Mouse (Mus musculus) heart, embryonic 16.5 days (tissue): ENCODE results near the gene Creg1. TPM values are rescaled to one million over a fixed set of nuclear protein-coding genes. Genes with fewer than 3 reads are reported as not detected.
A peak's percentile ranks its signal among the peaks of the same experiment; 100 is the strongest.

Experiments
- ATAC-seq: fragments of 200-750 bp; cut with Nextera tagmentation; replicated peaks from 2 replicates; pipeline ENCODE4 v1.8.0; 2017; ENCODE audit warnings: moderate number of reproducible peaks; ENCODE audit not compliant: insufficient read depth, low FRiP score; ENCODE audit errors: extremely low read depth
- H3K27ac ChIP-seq: fragments of 300-500 bp; sonication (generic); 2 replicates; pipeline ENCODE4 v1.5.1; 2014; ENCODE audit warnings: mild to moderate bottlenecking, low read length, control low read depth, moderate library complexity
- H3K27me3 ChIP-seq: fragments of 300-500 bp; sonication (generic); 2 replicates; pipeline ENCODE4 v1.6.1; 2014; ENCODE audit warnings: low read length, mixed read lengths; ENCODE audit not compliant: control insufficient read depth, insufficient read depth
- H3K36me3 ChIP-seq: fragments of 300-500 bp; sonication (generic); 2 replicates; pipeline ENCODE4 v1.6.1; 2014; ENCODE audit not compliant: control insufficient read depth, insufficient read depth
- H3K4me1 ChIP-seq: fragments of 300-500 bp; sonication (generic); 2 replicates; pipeline ENCODE4 v1.6.1; 2014; ENCODE audit warnings: low read length, mixed read lengths; ENCODE audit not compliant: control insufficient read depth, insufficient read depth
- H3K4me2 ChIP-seq: fragments of 300-500 bp; sonication (generic); 2 replicates; pipeline ENCODE4 v1.6.1; 2014; ENCODE audit warnings: low read depth, mild to moderate bottlenecking, control low read depth, low read length
- H3K4me3 ChIP-seq: fragments of 300-500 bp; sonication (generic); 2 replicates; pipeline ENCODE4 v1.5.1; 2014; ENCODE audit warnings: mild to moderate bottlenecking, control low read depth, low read length
- H3K9ac ChIP-seq: fragments of 300-500 bp; sonication (generic); 2 replicates; pipeline ENCODE4 v1.6.1; 2014; ENCODE audit warnings: low read length, control low read depth
- H3K9me3 ChIP-seq: fragments of 300-500 bp; sonication (generic); replicated peaks from 2 replicates; pipeline ENCODE4 v1.6.1; 2016; ENCODE audit warnings: low read length; ENCODE audit not compliant: control insufficient read depth
- WGBS: fragments of 180-500 bp; shearing (Covaris S2); extraction: QIAGEN DNeasy Blood & Tissue Kit; methylation state at CpG from one replicate; pipeline ENCODE4 v1.1.7; 2014; 5-methylcytosine and 5-hydroxymethylcytosine counted together
- polyA plus RNA-seq: library from polyadenylated mRNA; unstranded; fragments of >200 nt; fragmentation: Nextera tagmentation; extraction: Ambion mirVana; gene quantifications from 2 replicates; pipeline ENCODE4 v1.2.1, GENCODE M21; 2015

The Creg1 gene
- polyA plus RNA-seq, 1 experiment from 2014 or later, result 73.2 TPM

DNA sequence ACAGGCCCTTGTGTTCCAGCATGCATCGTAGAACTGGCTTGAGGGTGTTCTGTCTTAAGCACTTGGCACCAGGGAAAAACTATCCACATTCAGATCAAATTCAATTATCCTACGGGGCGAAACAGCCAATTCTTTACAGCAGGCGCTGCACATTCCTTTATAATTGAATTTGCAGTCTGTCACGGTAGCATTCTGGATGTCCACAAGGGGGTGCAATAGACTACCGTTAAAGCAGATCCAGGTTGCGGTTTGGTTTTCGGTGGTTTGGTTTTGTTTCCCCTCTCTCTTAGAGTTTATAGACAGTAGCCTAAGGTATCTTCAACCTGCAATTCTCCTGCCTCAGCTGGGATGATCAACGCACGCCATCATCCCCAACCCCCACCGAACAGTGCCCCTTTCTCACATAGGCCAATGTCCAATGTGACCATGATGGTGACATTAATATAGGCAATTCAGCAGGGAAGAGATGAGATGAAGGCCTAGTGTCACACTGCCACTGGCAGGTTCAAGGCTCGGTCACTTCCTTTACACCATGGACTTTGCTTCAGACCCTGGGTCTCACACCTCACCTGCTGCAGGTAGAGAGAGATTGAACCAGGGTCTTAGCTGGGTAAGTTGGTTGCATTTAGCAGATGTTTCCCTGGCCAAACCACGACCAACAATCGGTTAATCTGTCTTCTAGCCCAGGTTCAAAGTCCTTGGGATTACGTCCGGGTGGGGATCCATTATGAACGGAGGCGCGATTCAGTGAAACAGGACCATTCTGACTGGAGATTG, 12.2 kb downstream of the Creg1 start:
- Histone ChIP-seq H3K4me1 (peaks cover 10% of the 10 kb centered on the region), H3K36me3 (no peaks in the 10 kb centered on the region), H3K27ac (no peak overlapping the region), H3K4me3 (no peak overlapping the region), H3K9ac (no peak overlapping the region), H3K27me3 (no peaks in the 10 kb centered on the region), H3K4me2 (peak overlapping the region; percentile 43), H3K9me3 (no peaks in the 10 kb centered on the region)
- ATAC-seq, result no peak
- WGBS, result 50% methylated on average over 19 of the region's 19 CpGs

DNA sequence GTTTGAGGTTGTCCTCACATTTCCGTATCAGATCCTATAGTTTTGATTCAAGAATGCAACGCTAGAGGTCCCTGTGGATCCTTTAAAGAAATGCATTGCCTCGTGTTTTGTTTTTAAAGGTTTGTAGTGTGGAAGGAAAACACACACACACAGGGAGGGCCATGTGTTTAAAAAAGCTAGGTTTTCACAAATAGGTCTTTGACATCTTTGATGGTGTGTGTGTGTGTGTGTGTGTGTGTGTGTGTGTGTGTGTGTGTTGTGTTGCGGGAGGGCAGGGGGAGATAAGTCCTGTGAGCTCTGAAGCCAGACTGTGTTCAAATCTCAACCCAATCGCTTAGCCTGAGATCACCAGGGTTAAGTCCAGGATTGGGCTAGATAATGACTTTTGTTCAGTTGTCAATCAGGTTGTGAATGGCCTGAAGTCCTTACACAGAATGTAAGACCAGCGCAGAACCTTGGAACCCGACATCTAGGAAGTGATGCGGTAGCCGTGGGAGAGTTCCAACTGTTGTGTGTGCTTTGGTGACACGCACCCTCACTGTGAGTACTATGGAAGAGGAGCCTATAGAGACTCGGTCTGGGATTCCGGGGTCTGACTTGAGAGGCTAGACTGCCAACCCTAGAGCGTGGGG, 16.5 kb downstream of the Creg1 start:
- H3K9me3 ChIP-seq, result no peaks in the 10 kb centered on the region
- H3K36me3 ChIP-seq, result no peaks in the 10 kb centered on the region
- H3K4me3 ChIP-seq, result peak overlapping the region; percentile 57
- H3K9ac ChIP-seq, result peak overlapping the region; percentile 69
- H3K27me3 ChIP-seq, result no peaks in the 10 kb centered on the region
- H3K4me1 ChIP-seq, result peaks cover 7% of the 10 kb centered on the region
- WGBS, result 4% methylated on average over 13 of the region's 13 CpGs
- no peak; the same call in 1 of the 2 replicates for ATAC-seq
- H3K27ac ChIP-seq, result no peak overlapping the region
- peak overlapping the region; percentile 91 for H3K4me2 ChIP-seq

DNA sequence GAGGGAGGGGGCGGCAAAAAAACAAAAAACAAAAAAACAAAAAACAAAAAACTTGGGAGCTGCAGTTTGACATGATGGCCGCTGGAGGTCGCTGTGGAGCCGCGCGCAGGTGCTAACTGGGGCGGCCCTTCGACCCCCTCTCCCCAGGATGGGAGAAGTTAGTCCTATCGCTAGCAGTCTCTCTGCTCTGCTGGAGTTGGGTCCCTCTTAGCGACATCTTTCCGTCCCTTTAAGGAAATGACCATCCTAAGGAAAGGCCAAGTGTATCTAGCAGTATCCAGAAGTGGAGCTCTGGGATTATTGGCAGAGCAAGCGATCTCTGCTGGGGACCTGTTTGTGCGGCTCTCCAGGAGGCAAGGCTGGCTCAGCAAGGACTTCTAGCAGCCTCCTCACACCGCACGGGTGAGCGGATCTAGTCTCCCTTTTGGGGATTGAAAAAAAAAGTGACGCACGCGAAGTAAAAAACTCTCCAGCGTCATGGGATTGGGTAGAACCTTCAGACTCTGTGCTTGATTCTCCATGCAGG, 17.1 kb downstream of the Creg1 start:
- 5% methylated on average over 20 of the region's 20 CpGs for WGBS
- Histone ChIP-seq H3K27ac (no peak overlapping the region), H3K27me3 (no peaks in the 10 kb centered on the region), H3K4me3 (peak overlapping the region; percentile 57), H3K4me1 (peaks cover 7% of the 10 kb centered on the region), H3K4me2 (peak overlapping the region; percentile 91), H3K9ac (peak overlapping the region; percentile 69), H3K36me3 (no peaks in the 10 kb centered on the region), H3K9me3 (no peaks in the 10 kb centered on the region)
- ATAC-seq, result no peak; the same call in none of the 2 replicates

DNA sequence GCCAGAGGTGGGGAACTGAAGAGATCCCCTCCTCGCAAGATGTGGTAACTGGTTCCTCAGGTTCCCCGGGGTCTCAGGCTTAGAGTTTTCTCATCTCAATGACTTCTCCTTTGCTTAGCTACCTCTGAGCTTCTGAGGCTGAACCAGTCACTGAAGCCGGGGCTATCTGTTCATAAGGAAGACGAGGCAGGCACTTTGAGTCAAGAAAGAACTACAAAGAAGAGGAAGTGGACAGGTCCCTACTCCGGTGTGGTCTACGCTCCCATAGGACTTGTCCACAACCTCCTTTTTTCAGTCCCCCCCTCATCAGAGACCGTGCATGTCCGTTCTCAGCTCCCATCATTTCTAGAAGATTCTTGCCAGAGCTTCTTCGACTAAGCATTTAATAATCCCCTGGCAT, 17.9 kb downstream of the Creg1 start:
- H3K4me2 ChIP-seq, result no peak overlapping the region
- no peaks in the 10 kb centered on the region for H3K36me3 ChIP-seq
- H3K4me1 ChIP-seq, result peaks cover 7% of the 10 kb centered on the region
- H3K9me3 ChIP-seq, result no peaks in the 10 kb centered on the region
- no peak for ATAC-seq
- H3K9ac ChIP-seq, result no peak overlapping the region
- no peak overlapping the region for H3K4me3 ChIP-seq
- no peak overlapping the region for H3K27ac ChIP-seq
- no peaks in the 10 kb centered on the region for H3K27me3 ChIP-seq
- WGBS, result 67% methylated on average over 9 of the region's 9 CpGs

DNA sequence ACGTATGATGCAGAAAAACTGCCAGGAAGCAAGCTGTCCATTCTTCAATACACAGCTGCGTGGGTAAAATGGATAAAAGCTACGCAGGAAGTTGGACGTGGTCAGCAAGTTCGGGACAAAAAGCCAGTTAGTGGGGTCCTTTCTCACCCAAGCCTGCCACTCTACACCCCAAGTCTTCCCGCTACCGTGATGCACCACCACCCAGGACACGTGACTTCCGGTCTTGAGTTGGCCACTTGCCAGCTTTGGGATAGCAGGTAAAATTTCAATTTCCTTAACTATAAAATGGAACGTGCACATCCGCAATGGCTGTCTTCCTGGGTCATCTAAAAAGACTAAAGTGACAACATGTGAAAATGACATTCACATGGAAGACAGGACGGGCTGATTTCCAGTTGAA, 18.4 kb downstream of the Creg1 start:
- H3K36me3 ChIP-seq, result no peaks in the 10 kb centered on the region
- no peak overlapping the region for H3K4me2 ChIP-seq
- H3K27me3 ChIP-seq, result no peaks in the 10 kb centered on the region
- no peak overlapping the region for H3K9ac ChIP-seq
- H3K4me1 ChIP-seq, result peaks cover 7% of the 10 kb centered on the region
- no peak overlapping the region for H3K27ac ChIP-seq
- H3K9me3 ChIP-seq, result no peaks in the 10 kb centered on the region
- no peak overlapping the region for H3K4me3 ChIP-seq
- ATAC-seq, result no peak
- 78% methylated on average over 12 of the region's 12 CpGs for WGBS

DNA sequence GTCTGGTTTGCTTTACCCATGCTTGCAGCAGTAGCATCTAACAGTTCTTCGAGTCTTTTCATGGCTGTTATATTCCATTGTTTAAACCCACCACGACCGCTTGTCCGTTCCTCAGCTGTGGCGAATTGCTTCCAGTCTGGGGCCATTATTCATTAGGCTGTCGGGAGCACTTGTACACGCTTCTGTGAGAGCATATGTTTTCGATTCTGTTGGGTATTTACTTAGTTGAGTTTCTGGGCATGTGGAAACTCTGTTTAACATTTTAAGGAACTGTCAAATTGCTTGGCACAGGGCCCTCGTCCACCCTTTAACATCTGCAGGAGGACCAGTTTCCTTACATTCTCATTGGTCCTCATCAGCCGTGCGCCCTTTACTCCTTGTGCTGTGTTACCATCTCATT, 22.8 kb downstream of the Creg1 start:
- Histone ChIP-seq H3K9ac (no peak overlapping the region), H3K4me1 (no peaks in the 10 kb centered on the region), H3K4me3 (no peak overlapping the region), H3K27ac (no peak overlapping the region), H3K36me3 (no peaks in the 10 kb centered on the region), H3K4me2 (no peak overlapping the region), H3K9me3 (no peaks in the 10 kb centered on the region), H3K27me3 (no peaks in the 10 kb centered on the region)
- ATAC-seq, result no peak
- WGBS, result 71% methylated on average over 11 of the region's 11 CpGs

DNA sequence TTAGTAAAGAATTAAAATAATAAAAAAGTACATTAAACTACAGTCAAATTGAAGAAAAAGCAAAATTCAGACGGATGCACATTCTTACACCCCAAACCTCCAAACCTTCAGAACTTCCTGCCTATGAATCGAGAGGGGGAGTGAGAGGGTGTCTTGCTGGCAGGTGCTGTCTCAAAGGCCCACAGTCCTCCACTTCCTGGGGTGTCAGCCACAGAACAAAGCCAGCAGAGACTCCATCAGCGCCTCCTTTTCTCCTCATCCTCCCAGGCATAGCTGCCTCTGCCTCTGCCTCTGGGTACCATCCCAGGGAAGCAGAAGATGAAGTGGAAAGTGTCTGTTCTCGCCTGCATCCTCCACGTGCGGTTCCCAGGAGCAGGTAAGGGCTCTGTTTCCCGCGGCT, 25.0 kb downstream of the Creg1 start, which contains the start of gene Cd247:
Gene Cd247 (plus strand): TSS at position 171 of the 400 bp plus-strand sequence.
- Histone ChIP-seq H3K9me3 (no peaks in the 10 kb centered on the region), H3K9ac (peak within 1 kb of the TSS; percentile 11; the same call in 1 of the 2 replicates), H3K4me2 (peak within 1 kb of the TSS; percentile 30), H3K36me3 (no peaks in the 10 kb centered on the region), H3K27ac (0 out of 2 replicates have a peak within 1 kb of the TSS, but pooled peaks have one; percentile 25), H3K4me1 (no peaks in the 10 kb centered on the region), H3K27me3 (no peaks in the 10 kb centered on the region), H3K4me3 (peak within 1 kb of the TSS; percentile 28)
- 68% methylated on average over 8 of the region's 8 CpGs for WGBS
- ATAC-seq, result no peak

DNA sequence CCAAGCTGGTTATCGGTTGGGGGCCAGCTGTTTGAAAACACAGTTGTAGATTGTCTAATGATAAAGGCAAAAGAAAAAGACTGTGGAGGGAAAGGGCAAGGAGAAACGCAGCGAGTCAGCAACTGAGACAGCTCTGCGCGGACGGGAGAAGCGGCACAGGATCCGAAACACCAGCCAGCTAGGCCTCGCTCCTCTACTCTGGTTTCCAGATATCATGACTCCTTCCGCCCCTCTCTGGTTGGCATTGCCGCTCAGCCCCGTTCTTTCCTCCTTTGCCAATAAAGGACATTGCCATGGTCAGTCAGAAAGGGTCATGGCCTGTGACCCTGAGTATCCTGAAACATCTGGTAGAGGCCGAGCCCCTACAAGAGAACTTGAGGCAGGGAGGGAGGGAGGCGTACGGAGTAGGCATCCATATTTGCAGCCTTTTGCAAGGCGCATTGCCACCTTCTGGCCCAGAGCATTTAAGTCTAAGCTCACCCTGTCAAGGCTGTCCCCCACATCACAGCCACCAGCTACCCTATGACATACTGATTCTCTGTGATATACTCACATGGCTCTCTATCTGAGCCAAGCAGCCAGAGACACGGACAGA, 25.6 kb downstream of the Creg1 start:
- Histone ChIP-seq H3K27ac (0 out of 2 replicates have a peak overlapping the region, but pooled peaks have one; percentile 25), H3K4me2 (peak overlapping the region; percentile 30), H3K9me3 (no peaks in the 10 kb centered on the region), H3K27me3 (no peaks in the 10 kb centered on the region), H3K4me3 (peak overlapping the region; percentile 28), H3K4me1 (no peaks in the 10 kb centered on the region), H3K9ac (peak overlapping the region; percentile 11; the same call in 1 of the 2 replicates), H3K36me3 (no peaks in the 10 kb centered on the region)
- WGBS, result 82% methylated on average over 17 of the region's 17 CpGs
- ATAC-seq, result 0 out of 2 replicates have a peak, but pooled peaks have one; percentile 10
